Mouse (Mus musculus): ENCODE data around the gene Igfbp1.

DNA sequence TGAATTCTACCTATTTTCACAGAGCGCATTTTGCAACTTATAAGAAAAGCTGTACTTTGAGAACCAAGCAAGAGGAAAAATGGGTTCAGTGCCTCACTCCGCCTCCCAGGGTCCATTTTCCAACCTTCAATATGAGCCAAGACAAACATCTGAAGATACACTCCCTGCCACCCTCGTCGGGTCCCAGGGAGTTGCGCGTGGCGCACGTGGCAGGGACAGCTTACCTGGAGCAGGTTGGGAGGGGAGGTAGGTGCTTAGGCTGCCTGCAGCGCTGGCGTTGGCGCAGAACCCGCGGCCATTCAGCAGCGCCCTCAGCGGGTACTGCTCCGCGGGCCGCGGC lies 15.5 kb downstream of the Igfbp1 start:
- TF ChIP-seq CTCF (IDR thresholded peaks at IDR 0.05; ENCODE audit: low read depth, low read length) (no peak), POLR2A (IDR thresholded peaks at IDR 0.05; ENCODE audit: borderline replicate concordance, low read depth, low read length) (no peak)
